Mouse (Mus musculus): ENCODE data around the gene Rexo1. TPM values are rescaled to one million over a fixed set of nuclear protein-coding genes. Genes with fewer than 3 reads are reported as not detected.

Gene Rexo1
- total RNA-seq, 1 experiment from 2014 or later = 19.2 TPM

- no peak for ATAC-seq (replicated peaks; ENCODE audit: low read depth, poor library complexity, severe bottlenecking)
Measured at GRCm38 (mm10) chr10:80585581-80585980, 24.2 kb upstream of the Rexo1 start.

- no peak for ATAC-seq (replicated peaks; ENCODE audit: low read depth, poor library complexity, severe bottlenecking)
Measured at GRCm38 (mm10) chr10:80584642-80585552, 23.5 kb upstream of the Rexo1 start.

DNA sequence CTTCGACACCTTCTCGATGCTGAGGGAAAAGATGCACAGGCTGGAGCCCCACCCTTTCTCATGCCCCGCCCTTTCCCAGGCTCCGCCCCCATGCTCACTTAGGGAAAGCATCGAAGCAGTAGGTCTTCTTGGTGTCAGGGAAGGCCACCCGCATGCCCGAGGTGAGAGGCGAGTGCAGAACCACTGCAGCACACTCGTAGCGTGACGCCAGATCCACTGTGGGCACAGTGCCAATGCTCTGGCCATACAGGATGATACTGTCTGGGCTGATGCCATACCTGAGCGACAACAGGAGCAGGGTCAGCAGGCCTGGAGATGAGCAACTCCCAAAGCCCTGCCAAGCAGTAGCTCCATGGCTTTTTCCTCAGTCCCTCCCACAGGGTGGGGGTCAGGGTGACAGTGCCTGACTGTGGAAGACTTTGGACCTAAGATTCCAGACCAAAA is 22.7 kb upstream of the Rexo1 start:
- no peak for ATAC-seq (replicated peaks; ENCODE audit: low read depth, poor library complexity, severe bottlenecking)

- no peak for ATAC-seq (replicated peaks; ENCODE audit: low read depth, poor library complexity, severe bottlenecking)
Measured at GRCm38 (mm10) chr10:80583047-80583446, 21.7 kb upstream of the Rexo1 start.

DNA sequence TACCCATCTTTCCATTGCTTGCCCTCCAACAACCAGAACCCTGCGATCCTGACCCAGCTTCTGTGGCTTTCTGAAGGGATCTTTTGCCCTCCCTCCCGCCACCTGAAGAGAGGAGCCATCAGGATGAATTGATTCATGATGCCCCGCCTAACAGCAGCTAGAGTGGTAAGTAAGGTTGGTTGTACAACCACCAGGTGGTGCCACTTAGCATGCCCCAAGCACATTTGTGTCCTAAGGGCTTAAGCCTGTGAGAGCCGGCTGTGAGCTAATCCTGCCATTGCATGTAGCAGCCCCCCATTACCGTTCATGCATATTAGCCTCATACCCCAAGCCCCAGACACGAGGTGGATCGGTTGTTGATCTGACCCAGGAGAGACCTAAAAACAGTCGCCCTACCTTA is 17.6 kb upstream of the Rexo1 start:
- peak; percentile 50 for ATAC-seq (replicated peaks; ENCODE audit: low read depth, poor library complexity, severe bottlenecking)

GRCm38 (mm10) chr10:80578131-80578750 is 16.9 kb upstream of the Rexo1 start:
- peak; percentile 61 for ATAC-seq (replicated peaks; ENCODE audit: low read depth, poor library complexity, severe bottlenecking)

DNA sequence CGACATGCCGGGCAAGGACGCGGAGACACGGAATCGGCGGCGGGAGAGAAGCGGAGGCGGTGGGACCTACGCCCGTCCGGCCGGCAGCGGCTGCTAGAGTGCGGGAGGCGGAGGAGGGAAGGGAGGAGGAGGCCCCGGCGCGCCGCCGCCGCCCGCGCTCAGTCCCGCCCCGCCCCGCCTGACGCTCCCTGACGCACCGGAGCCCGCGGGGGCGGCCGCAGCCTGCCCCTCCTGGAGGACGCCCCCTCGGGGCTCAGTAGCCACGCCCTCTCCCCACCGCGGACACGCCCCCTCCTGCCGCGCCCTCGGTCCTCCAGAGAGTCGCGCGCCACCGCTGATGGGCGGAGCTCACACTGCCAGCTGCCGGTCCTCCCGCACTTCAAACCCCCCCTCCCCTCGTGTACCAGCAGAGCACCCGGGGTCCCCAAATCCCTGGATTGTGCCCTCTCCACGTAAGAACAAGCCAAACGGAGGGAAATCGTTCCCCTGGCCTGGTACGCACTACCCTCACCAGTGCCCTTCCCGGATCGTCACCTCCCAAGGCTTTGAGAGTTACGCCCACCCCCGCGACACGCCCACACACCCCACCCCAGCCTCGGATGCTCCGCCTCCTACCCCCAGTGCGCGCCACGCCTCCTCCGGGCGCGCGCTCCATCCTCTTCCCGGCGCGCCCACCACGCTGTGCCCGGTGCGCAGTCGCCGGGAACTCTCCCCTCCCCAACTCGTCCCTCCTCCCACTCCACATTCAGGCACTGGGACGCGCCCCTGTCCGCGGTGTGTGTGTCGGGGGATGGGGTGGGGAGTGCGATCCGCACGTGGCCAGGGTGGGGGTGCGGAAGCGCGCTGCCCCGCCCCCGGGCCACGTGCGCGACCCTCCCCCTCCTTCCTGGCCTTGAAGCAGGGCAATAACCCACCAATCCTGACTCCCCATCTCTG is 16.1 kb upstream of the Rexo1 start, which contains the start of gene Klf16:
Klf16 (minus strand) TSS at position 127 of the 936 bp plus-strand sequence.
- ATAC-seq (replicated peaks; ENCODE audit: low read depth, poor library complexity, severe bottlenecking) = peak; percentile 60

GRCm38 (mm10) chr10:80576351-80577194 is 15.2 kb upstream of the Rexo1 start:
- no peak for ATAC-seq (replicated peaks; ENCODE audit: low read depth, poor library complexity, severe bottlenecking)

DNA sequence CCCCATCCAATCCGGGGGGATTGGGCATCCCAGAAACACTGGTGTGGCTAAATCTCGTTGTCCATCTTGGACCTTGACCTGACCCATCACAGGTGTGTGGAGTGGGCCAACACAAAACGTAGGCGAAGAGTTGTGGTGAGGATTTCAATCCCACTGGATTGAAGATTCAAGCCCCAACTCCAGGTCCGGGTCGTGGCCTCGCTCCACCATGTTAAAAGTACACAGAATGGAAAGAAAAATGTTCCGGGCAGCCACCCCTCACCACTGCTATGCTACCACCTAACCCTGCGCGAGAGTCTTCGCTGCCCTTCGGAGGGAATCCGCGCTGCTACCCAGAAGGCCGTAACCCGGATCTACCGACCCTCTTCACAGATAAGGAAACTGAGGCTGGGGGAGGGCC is 14.6 kb upstream of the Rexo1 start:
- ATAC-seq (replicated peaks; ENCODE audit: low read depth, poor library complexity, severe bottlenecking) = no peak

GRCm38 (mm10) chr10:80574896-80575295 is 13.5 kb upstream of the Rexo1 start:
- no peak for ATAC-seq (replicated peaks; ENCODE audit: low read depth, poor library complexity, severe bottlenecking)

DNA sequence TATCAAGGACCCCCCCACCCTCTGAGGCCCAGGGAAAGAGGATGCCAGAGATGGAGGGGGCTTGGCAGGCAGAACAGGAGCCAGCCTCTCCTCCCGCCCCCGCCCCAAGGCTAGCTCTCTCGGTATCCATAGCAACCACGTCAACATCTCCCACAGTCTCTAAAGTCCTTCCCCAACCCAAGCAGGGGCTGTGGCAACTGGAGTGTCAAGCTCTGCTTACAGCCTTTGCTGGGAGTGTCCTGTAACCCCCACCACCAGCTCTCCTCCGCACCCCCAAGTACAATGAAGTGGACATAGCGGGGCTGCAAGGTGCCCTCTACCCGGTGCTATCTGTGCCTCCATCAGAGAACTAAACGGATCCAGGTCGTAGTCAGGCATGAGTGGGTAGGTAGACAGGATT is 12.6 kb upstream of the Rexo1 start:
- no peak for ATAC-seq (replicated peaks; ENCODE audit: low read depth, poor library complexity, severe bottlenecking)

DNA sequence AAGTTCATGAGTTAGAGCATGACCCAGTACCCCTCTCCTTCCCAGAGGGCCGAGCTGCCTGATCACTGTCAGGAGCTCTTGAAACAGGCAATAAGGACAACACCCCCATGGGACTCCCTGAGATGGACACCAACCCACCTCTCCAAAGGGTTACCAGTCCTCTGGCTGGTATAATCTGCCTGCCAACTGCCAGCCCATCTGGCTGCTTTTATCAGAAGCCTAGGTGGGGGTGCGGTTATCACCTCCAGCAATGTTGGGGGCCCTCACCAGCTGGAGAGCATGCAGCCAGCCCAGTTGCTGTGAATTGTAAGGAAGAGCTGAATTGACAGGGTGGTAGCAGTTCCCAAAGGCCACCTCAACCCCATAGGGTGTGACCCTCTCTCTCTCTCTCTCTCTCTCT is 11.1 kb upstream of the Rexo1 start:
- no peak for ATAC-seq (replicated peaks; ENCODE audit: low read depth, poor library complexity, severe bottlenecking)

GRCm38 (mm10) chr10:80570871-80571836 is 9.8 kb upstream of the Rexo1 start:
- peak; percentile 14 for ATAC-seq (replicated peaks; ENCODE audit: low read depth, poor library complexity, severe bottlenecking)

GRCm38 (mm10) chr10:80570419-80570818 is 9.1 kb upstream of the Rexo1 start:
- no peak for ATAC-seq (replicated peaks; ENCODE audit: low read depth, poor library complexity, severe bottlenecking)

GRCm38 (mm10) chr10:80569664-80570066 is 8.3 kb upstream of the Rexo1 start:
- peak; percentile 72 for ATAC-seq (replicated peaks; ENCODE audit: low read depth, poor library complexity, severe bottlenecking)

DNA sequence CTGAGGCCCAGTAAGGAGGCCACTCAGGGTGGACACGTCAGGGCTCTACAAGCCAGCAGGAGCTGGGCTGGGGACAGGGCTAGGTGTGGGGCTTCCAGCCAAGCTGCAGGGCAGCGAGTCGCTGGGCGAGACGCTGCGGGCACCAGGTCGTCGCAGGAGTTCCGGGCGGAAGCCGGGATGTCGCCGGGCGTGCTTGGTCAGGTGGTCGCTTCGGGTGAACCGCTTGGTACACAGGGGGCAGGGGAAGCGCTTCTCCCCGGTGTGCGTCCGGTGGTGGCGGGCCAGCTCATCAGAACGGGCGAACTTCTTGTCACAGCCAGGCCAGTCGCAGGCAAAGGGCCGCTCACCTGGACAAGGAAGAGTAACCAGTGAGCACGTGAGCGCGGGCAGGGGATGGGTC is 7.5 kb upstream of the Rexo1 start:
- no peak for ATAC-seq (replicated peaks; ENCODE audit: low read depth, poor library complexity, severe bottlenecking)

DNA sequence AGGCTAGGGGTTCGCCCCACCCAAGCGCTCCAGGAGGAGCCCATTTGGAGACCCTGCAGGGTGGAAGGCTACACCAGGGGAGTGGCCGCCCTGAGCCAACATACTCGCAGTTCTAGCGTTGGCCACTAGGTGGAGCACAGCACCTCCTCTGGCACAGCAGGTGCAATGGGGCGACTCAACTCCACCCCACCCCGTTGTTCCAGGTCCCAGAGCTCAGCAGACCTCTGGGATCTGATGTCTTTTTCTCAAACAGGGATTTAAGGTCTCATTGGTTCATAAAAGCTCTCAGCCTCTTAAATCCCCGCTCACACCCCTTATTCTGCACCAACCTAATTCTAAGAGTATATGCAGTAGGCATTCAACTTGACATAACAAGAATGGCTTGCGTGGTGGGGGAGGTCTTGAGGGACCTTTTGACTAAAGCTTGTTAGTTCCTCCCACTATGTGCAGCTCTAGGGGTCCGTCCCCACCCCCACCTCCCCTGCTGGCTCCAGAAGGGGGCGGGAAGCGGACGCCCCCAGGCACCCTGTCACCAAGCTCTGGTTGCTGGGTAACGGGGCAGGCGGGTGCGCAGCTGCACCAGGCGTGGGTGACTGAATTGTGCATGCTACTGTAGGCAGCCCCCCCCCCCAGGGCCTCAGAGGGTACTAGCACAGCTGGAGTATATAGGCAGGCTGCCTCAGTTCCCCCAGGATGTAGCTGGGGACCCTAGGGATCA is 5.2 kb upstream of the Rexo1 start:
- peak; percentile 42 for ATAC-seq (replicated peaks; ENCODE audit: low read depth, poor library complexity, severe bottlenecking)

DNA sequence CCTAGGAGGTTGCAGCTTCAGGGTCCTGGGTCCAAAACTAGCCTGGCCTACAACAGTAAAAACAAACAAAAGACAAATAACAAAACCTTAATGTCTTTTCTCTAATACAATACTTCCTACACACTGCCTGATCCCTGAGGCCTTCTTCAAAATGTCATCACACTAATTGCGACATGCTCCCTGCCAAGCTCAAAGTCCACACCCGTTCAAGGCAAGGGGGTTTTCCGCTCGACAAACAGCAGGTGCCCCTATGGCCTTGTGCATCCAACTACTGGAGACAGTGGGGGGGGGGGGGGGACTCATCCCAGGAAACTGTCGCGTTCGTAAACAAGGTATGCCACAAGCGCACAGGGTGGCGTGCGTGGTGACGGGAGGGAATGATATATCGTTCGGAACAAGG is 739 bp downstream of the Rexo1 start:
- ATAC-seq (replicated peaks; ENCODE audit: low read depth, poor library complexity, severe bottlenecking) = no peak

Measured in common myeloid progenitor, adult 5-6 weeks (primary cell).